Mouse (Mus musculus) bone marrow, adult 2 months (tissue): ENCODE measurements around the gene Zfp819. TPM values are rescaled to one million over a fixed set of nuclear protein-coding genes. Genes with fewer than 3 reads are reported as not detected.
A peak's percentile ranks its signal among the peaks of the same experiment; 100 is the strongest.

ENCODE experiments used
- H3K27ac ChIP-seq: fragments of 200-500 bp; 2 replicates; pipeline ENCODE4 v1.5.1; 2012; ENCODE audit warnings: low read depth, mild to moderate bottlenecking, control low read depth, inconsistent platforms, low read length; ENCODE audit not compliant: control insufficient read depth, poor library complexity, insufficient read depth
- H3K4me1 ChIP-seq: fragments of 200-500 bp; 2 replicates; pipeline ENCODE4 v1.6.1; 2011; ENCODE audit warnings: low read length; ENCODE audit not compliant: control insufficient read depth, insufficient read depth
- H3K4me3 ChIP-seq: fragments of 200-500 bp; replicated peaks from 2 replicates; pipeline ENCODE3; 2011; ENCODE audit warnings: mild to moderate bottlenecking, low read depth, low read length, control low read depth; ENCODE audit not compliant: control insufficient read depth
- CTCF ChIP-seq: fragments of 200-500 bp; IDR thresholded peaks from 2 replicates; pipeline ENCODE4 v1.5.1; 2011; ENCODE audit warnings: low read length, control low read depth; ENCODE audit not compliant: control insufficient read depth, insufficient read depth
- POLR2A ChIP-seq: fragments of 200-500 bp; IDR thresholded peaks from 2 replicates; pipeline ENCODE4 v1.6.1; 2011; ENCODE audit warnings: low read depth, mild to moderate bottlenecking, control low read depth, low read length, borderline replicate concordance; ENCODE audit not compliant: control insufficient read depth
- WGBS: fragments of 180-500 bp; shearing (Covaris S2); methylation state at CpG from one replicate; pipeline ENCODE4 v1.1.7; 2018; 5-methylcytosine and 5-hydroxymethylcytosine counted together
- polyA plus RNA-seq: library from polyadenylated mRNA; stranded (reverse); fragments of >200 nt; gene quantifications from 2 replicates; pipeline ENCODE4 v1.2.4, GENCODE M21; 2011; ENCODE audit warnings: low replicate concordance; ENCODE audit not compliant: missing spikeins, insufficient read depth, insufficient read length

Zfp819 gene
- 1.6 TPM in 1 of 2 replicates, not detected in the other for polyA plus RNA-seq

- no peaks in the 10 kb centered on the region; the same call in 1 of the 2 replicates for H3K4me1 ChIP-seq
- H3K27ac ChIP-seq, result no peak within 1 kb of the TSS
- no peak within 1 kb of the TSS for H3K4me3 ChIP-seq
- TF ChIP-seq CTCF (no peak), POLR2A (no peak)
- 18% methylated on average over 41 of the region's 41 CpGs for WGBS
Observed at GRCm38 (mm10) chr7:43606896-43607742, at the start of gene Zfp819. Gene Zfp819, plus strand, starts transcription at chr7:43607169.

GRCm38 (mm10) chr7:43562006-43562633 lies 44.8 kb upstream of the Zfp819 start, which contains the start of gene Zfp658:
Gene Zfp658, plus strand, starts transcription at chr7:43562256.
- TF ChIP-seq POLR2A (peak; percentile 39; the same call in 1 of the 2 replicates), CTCF (no peak)
- Histone ChIP-seq H3K27ac (peak within 1 kb of the TSS; percentile 78), H3K4me1 (peaks cover 5% of the 10 kb centered on the region), H3K4me3 (peak within 1 kb of the TSS; percentile 78)
- WGBS, result 1% methylated on average over 27 of the region's 27 CpGs

GRCm38 (mm10) chr7:43562651-43563070 lies 44.3 kb upstream of the Zfp819 start:
- 2% methylated on average over 10 of the region's 10 CpGs for WGBS
- H3K4me3 ChIP-seq, result peak overlapping the region; percentile 78
- peaks cover 5% of the 10 kb centered on the region for H3K4me1 ChIP-seq
- H3K27ac ChIP-seq, result peak overlapping the region; percentile 78; the same call in 1 of the 2 replicates
- TF ChIP-seq CTCF (no peak), POLR2A (no peak)

- no peak overlapping the region for H3K27ac ChIP-seq
- WGBS, result 17% methylated on average over 6 of the region's 6 CpGs
- peaks cover 5% of the 10 kb centered on the region for H3K4me1 ChIP-seq
- peak overlapping the region; percentile 26 for H3K4me3 ChIP-seq
- TF ChIP-seq CTCF, result no peak
- no peak for TF ChIP-seq POLR2A
Observed at GRCm38 (mm10) chr7:43563300-43563699, 43.7 kb upstream of the Zfp819 start.

- 46% methylated on average over 2 of the region's 2 CpGs for WGBS
- Histone ChIP-seq H3K4me1 (no peaks in the 10 kb centered on the region), H3K27ac (no peak overlapping the region), H3K4me3 (no peak overlapping the region)
- TF ChIP-seq POLR2A (no peak), CTCF (no peak)
Observed at GRCm38 (mm10) chr7:43571216-43571615, 35.8 kb upstream of the Zfp819 start.

GRCm38 (mm10) chr7:43579440-43580171 lies 27.4 kb upstream of the Zfp819 start, which contains the start of gene Zfp719:
Gene Zfp719, plus strand, starts transcription at chr7:43579610.
- peak; percentile 36; the same call in 1 of the 2 replicates for TF ChIP-seq POLR2A
- no peak for TF ChIP-seq CTCF
- Histone ChIP-seq H3K4me3 (peak within 1 kb of the TSS; percentile 90), H3K27ac (peak within 1 kb of the TSS; percentile 39), H3K4me1 (peaks cover 3% of the 10 kb centered on the region)
- WGBS, result under 1% methylated on average over 37 of the region's 37 CpGs

GRCm38 (mm10) chr7:43580526-43580925 lies 26.4 kb upstream of the Zfp819 start:
- TF ChIP-seq POLR2A (no peak), CTCF (no peak)
- WGBS, result 76% methylated on average over 5 of the region's 5 CpGs
- no peak overlapping the region for H3K4me3 ChIP-seq
- H3K4me1 ChIP-seq, result peaks cover 3% of the 10 kb centered on the region
- no peak overlapping the region for H3K27ac ChIP-seq
